Mouse (Mus musculus) induced T-regulatory cell, adult 2 months (primary cell): ENCODE data around the gene C2cd3.
"Not testable (repeated sequence)": the region's sequence is repeated elsewhere in the genome, so short reads cannot be mapped to it uniquely, and the experiment has no call there.

Experiments
- DNase-seq: peaks from one replicate; pipeline ENCODE4 v3.0.0-alpha.2; 2012; ENCODE audit warnings: low read depth

Gene C2cd3

GRCm38 (mm10) chr7:100470796-100471406 lies 98.9 kb downstream of the C2cd3 start:
- DNase-seq = no peak

- DNase-seq = no peak
These were observed 99.4 kb downstream of the C2cd3 start for GRCm38 (mm10) chr7:100471407-100471797.

GRCm38 (mm10) chr7:100472777-100473176 lies 100.7 kb downstream of the C2cd3 start, which contains the start of gene Ucp3:
TSS of gene Ucp3 (plus strand) at chr7:100472990.
- no peak for DNase-seq

DNA sequence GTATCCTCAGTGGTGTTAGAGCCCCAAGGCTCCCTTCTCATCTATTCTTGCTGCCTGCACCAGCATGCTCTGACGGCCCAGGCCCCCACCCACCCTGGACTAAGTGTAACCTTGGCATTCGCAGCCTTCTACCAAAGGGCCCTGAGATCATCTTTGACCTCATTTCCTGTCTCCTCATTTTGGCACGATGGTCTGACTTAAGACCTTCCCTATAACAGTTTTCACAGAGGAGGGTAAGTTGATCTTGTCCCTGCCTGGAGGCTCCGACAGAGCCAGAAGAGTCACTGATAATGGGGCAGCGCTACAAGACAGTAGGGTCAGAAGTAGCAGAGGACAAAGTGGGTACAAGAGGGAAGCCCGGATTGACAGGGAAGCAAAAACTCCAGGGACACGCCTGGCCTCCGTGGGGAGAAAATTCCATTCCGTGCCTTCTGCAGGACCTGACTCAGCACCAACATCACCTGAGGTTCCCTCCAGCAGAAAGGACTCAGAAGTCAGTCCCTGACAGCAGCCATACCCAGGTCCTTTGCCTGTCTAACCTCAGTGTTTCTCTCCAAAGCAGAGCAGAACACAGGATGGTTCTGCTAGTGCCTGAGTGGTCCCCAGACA lies 101.9 kb downstream of the C2cd3 start:
- DNase-seq = no peak

DNA sequence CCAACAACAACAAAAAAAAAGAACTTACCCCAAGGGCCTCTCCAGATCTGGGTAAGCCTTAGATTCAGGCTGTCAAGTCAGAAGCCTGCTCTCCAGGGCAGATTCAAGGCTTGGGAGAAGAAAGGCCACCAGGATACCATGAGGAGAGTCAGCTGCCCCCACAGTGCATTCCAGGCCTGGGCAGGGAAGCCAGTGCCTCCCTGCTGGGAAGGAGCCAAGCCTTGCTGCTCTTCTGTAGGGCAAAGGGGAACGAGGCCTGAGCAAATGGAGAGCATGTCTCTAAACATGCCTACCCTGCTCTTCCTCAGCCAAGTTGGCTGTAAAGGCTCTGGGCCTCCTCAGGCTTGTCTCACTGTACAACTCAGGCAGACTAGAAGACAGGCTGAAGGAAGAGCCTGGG lies 102.6 kb downstream of the C2cd3 start:
- DNase-seq = no peak

- no peak for DNase-seq
These were observed 107.2 kb downstream of the C2cd3 start for GRCm38 (mm10) chr7:100479100-100479822.

- no peak for DNase-seq
These were observed 107.8 kb downstream of the C2cd3 start for GRCm38 (mm10) chr7:100479823-100480164.

- no peak for DNase-seq
These were observed 108.1 kb downstream of the C2cd3 start for GRCm38 (mm10) chr7:100480175-100480574.

- DNase-seq = not testable (repeated sequence)
These were observed 110.0 kb downstream of the C2cd3 start for GRCm38 (mm10) chr7:100482046-100482445.

- no peak for DNase-seq
These were observed 112.5 kb downstream of the C2cd3 start for GRCm38 (mm10) chr7:100484493-100484892.

- DNase-seq = no peak
These were observed 115.3 kb downstream of the C2cd3 start for GRCm38 (mm10) chr7:100487301-100487700.

DNA sequence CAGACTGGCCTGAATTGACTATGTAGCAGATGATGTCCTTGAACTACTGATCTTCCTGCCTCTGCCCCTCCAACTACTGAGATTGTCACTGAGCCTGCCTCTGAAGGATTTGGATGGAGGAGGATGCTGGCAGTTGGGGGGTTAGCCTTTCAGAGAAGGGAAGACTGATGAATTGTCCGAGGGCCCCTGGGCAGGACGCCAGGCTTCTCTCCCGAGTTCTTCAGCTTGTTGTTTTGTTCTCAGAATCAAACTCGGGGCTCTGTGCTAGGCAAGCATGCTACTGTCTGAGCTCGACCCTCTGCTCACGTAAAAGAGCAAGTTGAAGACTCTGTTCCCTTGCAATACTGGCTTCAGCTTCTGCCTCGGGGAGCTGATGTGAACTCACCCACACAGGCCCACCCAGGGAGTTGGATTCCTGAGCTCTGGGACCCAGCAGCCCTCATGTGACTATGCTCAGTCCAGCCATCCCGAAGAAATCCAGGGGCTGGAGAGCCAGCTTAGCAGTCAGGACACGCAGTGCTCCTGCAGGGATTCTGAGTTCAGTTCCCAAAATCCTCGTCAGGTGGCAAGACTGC lies 116.5 kb downstream of the C2cd3 start:
- DNase-seq = no peak

GRCm38 (mm10) chr7:100492391-100493116 lies 120.5 kb downstream of the C2cd3 start:
- DNase-seq = peak; percentile 67

DNA sequence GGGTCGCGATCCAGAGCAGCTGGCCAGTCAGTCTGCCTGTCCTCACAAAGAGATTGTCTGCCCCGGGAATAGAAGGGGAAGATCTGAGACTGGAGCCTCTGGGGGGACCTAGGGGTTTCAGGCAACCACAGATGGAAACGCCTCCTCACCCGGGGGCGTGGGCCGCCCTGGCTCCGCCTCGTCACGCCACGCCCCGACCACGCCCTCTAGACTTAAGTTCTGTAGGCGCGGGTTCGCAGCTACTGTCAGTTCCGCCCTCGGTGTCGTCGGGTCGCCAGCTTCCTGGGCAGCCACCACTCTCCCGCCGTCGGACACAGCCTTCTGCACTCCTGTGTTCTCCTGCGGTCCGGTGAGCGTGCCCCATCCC lies 121.1 kb downstream of the C2cd3 start, which contains the start of gene Ucp2:
TSS of gene Ucp2 (plus strand) at position 221 of the 367 bp plus-strand sequence.
- DNase-seq = peak; percentile 97

GRCm38 (mm10) chr7:100493484-100494414 lies 121.7 kb downstream of the C2cd3 start:
- DNase-seq = peak; percentile 85

DNA sequence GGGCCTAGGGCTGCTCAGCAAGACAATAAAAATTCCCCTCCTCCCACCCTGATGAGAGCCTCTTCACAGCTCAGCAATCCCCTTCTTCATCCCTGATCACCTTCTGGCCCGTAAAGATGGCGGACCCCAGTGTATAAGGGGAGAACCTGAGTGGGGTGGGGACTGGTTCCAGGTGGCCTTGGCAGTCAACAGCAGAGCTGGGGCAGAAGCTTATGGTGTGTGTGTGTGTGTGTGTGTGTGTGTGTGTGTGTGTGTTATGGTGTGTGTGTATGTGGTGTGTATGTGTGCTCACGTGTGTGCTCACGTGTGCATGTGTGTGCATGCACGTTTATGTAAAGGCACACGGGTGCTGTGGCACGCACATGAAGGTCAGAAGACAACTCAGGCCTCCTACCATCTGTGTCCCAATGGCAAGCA lies 122.4 kb downstream of the C2cd3 start:
- peak; percentile 72 for DNase-seq

DNA sequence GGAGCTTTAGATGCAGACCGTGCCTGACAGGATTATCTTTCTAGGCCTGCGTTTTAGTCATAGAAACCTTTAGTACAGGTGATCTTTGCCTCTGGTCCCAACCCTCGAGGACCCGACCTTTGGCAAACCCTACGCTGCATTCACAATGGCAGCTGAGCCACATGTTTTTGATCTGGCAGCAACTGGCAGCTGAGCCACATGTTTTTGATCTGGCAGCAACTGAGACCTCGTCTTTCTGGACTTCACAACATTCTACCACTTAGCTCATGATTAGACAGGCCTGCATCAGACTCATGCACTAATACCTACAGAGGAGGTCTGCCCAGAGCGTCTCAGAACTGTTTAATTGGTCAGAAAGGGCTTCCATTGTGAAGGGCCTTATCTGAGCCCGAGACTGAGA lies 123.0 kb downstream of the C2cd3 start:
- no peak for DNase-seq

GRCm38 (mm10) chr7:100495581-100496251 lies 123.7 kb downstream of the C2cd3 start:
- DNase-seq = peak; percentile 96

DNA sequence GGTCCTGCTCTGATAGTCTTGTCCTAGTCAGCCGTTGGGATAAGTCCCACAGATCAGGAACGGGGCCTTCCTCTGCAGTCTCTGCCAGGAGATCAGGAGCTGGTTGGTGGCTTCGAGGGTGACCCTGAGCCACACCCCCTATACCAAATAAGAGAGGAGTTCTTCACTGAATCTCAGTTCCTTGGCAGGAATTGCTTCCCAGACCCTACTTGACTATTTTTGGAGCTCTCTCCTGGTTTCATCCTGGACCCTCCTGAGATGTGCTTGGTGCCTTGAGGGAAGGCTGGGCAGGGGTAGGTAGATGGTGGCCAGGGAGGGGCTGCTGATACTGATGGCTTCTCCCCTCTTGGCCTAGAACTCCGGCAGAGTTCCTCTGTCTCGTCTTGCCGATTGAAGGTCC lies 124.3 kb downstream of the C2cd3 start:
- no peak for DNase-seq

GRCm38 (mm10) chr7:100496791-100497190 lies 124.8 kb downstream of the C2cd3 start:
- peak; percentile 20 for DNase-seq

GRCm38 (mm10) chr7:100497402-100497801 lies 125.4 kb downstream of the C2cd3 start:
- peak; percentile 21 for DNase-seq
